Mouse (Mus musculus): ENCODE data around the gene Btg2. TPM values are rescaled to one million over a fixed set of nuclear protein-coding genes. Genes with fewer than 3 reads are reported as not detected.

Gene Btg2
- polyA plus RNA-seq, 1 experiment from 2014 or later, result 315 TPM

DNA sequence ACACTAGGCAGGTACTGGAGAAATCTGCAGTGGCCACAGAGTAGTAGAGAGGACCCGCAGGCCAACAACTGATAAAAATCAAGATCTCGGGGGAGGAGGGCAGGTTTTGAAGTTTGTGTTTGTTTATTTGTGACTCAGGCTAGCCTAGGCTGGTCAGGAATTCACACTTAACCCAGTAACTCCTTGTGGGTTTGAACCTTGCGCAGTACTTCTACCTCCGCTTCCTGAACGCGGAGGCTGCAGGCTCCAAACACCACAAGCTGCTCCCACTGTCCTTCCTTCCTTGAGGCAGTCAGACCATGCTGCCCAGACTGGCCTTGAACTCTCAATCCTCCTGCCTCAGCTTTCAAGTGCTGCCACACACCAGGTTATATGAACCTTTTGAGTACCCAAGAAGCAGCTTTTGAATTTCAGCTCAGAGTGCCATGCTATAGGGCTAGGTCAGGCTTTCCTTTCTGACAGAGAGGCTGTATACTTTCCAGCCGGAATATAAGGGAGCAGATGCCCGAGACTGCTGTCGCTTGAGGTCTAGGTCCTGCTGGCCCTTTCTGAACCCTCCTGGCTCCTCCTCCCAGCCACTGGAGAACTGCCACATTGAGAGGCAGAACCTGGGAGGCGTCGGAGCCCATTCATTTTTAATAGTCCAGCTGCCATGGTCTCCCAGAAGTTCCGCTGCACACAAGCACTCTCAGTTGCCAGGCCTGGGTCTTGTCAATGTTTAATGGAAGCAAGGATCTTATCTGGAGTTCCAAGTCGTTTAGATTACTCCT, 19.2 kb upstream of the Btg2 start:
- no peak for DNase-seq (ENCODE audit: low spot score)

DNA sequence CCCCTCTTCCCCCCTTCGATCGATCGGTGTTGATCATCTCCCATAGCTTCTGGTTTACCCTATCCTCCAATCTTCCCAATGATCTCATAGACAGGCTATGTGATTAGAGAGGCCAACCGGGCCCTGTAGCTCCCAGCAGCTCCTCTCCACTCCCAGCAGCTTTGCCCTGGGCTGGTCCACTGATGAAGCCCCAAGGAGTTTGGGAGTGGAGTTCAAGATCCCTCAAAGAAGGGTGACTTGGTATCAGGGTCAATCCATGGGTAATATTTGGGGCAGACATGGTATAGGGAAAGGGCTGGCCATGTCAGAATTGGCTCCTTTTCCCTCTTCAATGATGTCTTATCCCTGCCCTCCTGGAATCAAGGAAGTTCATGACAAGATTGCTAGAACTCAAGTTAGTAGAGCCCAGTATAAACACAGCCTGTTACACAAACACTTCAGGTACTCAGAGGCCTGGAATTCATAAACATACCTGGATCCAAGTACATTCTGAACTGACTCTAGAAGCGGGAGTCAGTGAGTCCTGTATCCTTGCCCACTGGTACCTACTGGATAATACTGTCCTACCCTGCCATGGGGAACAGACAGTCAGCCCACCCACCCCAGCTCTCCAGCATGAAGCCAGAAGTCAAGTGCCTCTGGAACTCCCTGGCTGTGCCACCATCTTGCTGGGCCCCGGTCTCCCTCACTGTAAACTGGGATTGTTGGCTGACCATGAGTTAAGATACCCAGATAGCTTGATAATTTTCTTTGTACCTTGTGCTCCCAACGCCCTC, 18.3 kb upstream of the Btg2 start:
- no peak for DNase-seq (ENCODE audit: low spot score)

DNA sequence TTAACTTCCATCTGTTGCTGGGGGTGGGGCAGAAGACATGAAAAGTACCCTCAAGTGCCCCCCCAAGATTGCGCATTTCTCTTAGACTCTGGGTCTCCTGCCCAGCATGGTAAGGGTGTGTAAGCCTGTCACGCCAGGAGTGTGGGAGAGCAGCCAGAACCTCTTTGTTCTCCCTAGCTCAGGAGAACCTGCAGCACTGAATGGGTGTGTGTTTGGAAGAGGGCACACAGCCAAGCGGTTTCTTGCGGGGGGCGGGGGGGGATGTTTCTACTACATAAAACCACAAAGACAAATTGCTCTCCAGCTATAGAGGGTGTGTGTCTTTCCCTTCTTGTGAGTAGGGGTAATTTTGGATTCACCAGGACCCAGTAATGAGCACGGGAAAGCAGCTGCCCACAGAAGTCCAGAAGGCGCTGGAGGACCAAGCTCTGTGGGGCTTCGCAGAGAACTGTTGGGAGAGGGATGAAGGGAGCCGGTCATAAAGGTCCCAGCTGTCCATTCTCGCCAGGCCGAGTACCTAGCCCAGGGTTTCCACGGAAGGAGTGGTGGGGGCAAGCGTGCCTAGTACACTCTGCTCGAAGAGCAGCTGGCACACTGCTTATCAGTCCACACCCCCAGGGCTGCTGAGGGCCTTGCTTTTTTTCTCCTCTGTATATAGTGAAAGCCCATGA, 17.5 kb upstream of the Btg2 start:
- no peak for DNase-seq (ENCODE audit: low spot score)

DNA sequence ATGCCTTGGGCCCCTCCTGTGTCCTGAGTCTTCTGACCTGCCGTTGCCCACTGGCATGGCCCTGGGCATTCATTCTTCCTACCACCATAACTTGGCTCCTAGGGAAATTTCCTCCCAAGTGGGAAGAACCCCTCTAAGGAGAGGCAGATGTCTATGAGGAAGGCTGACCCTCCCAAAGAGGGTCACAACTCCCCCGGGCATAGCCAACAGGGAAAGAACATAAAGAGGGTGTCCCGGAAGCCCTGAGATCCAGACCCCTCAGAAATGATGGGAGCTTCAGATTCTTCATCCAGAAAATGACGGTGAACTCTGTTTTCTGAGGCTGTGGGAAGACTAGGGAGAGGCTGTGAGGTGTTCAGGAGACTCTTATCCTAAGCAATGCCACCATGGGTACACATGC, 16.8 kb upstream of the Btg2 start:
- DNase-seq (ENCODE audit: low spot score), result no peak

DNA sequence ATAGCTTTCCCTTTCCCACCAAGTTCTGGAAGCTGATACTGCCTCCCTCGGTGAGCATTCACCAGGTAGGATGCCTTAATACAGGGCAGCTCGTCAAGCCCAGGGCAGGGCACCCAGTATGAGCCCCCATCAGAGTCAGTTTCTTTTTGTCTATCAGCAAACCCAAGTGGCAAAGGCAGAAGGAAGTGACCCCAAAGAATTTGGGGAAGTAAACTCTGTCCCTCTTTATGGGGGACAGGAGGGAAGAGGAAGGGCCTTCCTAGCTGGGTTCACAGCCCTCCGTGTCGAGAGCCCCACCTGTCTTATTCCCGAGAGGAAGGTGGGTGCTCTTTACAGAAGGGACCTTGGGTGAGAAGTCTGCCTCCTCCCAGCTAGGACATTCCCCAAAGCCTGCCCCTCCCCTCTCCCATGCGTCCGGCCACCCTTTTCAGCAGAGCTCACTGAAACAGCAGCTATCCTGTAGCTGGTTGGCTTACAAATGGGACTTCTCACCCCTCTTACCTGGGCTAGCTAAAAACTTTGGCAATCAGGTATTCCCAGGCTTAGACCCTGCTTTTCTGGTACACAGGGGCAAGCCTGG, 16.2 kb upstream of the Btg2 start:
- DNase-seq (ENCODE audit: low spot score), result no peak

DNA sequence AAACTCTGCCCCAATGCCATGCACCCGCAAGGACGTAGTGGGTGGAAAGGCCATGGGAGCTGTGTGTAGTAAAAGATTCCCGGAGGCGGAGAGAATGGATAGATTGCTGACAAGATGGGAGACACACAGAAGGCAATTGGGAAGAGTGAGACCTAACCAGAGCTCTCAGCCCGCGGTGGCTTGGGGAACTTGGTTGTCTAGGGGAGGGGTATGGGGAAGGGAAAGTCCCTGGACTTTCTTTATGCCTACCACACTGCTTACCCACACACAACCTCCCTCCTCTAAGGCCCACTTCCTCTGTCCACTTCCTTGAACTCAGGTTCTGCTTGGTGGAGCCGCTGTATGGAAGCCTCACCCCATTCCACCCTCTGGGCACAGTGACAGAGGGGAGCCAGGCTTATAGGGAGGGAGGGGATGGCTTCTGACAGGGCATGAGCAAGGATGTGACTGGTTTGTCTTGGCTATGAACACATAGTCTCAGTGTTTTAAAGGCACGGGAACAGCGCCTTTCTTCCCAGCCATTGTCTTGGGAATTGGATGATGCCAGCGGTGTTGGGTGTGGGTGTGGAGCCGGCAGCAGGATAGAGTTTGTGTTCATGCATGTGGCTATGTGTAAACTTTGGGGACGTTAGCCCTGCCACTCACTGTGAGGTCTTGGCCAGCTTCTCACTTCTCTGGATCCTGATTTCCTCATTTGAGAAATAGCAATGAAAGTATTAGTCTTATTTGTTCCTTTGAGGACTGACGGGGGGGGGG, 15.0 kb upstream of the Btg2 start:
- no peak for DNase-seq (ENCODE audit: low spot score)

DNA sequence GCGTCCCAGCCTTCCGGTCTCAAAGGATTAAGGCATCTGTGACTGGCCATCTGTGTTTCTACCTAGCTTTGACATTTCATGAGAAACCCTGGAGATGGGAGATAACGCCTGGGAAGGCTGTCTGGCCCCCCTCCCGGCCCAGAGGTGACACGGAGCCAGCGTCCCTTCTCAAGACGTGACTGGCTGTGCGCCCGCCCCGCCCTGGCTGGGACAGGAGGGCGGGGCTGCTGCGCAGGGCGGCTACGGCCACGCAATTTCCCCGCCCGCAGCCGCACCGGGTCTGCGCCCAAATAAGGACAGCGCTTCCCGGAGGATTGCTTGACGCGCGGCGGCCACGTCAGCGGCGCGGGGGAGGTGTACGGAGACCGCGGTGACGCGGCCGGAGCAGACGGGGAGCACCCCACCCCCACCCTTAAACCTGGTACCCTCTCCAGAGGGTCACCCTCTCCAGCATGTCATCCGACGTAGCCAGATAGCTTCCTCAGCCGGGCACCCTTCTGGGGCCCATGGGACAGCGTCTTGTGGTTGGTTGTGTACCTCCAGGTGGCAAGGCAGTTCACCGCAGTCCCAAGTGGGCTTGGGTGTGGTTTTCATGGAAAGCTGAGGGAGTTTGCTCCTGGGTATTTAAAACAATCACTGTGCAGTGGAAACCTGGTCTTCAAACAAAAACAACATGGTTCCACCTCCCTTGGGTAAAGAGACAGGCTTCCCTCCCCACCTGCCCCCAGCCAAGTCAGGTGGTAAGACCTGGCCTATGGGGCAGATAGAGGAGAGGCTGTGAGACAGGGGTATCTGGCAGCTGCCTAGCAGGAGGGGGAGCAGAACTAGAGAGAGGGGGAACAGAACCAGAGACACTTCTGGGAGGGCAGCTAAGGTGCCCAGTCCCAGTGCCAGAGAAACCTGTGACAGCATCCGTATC, 14.2 kb upstream of the Btg2 start:
- peak; percentile 88 for DNase-seq (ENCODE audit: low spot score)

DNA sequence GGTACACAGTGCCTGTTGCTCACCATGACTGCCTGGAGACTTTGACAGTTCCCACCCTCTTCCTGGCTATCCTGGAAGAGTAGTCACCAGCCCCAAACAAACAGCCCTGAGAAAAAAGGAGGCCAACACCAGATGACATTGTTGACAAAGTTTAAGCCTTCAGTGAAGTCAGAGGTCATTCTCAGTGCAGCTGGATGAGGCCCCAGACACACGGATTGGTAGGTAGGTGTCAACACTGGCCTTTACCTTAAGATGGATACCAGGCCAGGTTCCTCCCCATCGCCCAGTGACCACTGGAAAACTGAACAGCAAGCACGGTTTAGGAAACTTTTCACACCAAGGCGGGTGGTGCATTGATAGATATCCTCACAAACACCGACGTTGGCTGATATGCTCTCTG, 13.4 kb upstream of the Btg2 start:
- no peak for DNase-seq (ENCODE audit: low spot score)

DNA sequence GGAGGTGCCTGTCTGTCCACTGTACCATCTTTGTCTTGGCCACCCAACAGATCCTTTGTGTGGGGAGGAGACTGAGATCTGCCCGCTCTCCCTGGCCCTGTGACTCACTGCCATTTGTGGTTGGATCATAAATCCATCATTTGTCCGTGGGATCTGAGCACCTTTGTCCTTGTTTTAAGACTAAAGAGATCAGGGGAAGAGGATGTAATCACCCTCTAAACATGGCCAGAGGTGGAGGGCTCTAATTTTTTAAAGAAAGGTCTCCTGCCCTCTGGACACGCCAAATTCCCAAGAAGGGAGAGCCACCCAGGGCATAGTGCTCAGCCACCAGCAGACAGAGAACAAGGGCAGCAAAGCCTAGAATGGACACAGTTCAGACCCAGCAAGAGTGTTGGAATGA, 12.9 kb upstream of the Btg2 start:
- DNase-seq (ENCODE audit: low spot score), result no peak

DNA sequence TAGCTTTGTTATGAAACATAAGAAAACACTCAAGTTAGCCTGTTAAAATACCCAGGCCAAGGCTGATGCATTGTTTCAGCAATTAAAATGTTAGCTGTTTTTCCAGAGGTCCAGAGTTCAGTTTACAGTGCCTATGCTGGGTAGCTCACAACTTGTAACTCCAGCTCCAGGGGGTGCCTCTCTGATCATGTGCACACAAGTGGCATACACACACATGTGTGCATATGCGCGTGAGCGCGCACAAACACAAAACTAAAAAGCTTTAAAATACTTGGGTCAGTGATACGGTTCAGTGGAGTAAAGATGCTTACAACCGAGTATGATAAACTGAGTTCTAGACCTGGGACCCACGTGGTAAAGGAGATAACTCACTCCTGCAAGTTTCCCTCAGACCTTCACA, 10.2 kb upstream of the Btg2 start:
- DNase-seq (ENCODE audit: low spot score), result no peak

DNA sequence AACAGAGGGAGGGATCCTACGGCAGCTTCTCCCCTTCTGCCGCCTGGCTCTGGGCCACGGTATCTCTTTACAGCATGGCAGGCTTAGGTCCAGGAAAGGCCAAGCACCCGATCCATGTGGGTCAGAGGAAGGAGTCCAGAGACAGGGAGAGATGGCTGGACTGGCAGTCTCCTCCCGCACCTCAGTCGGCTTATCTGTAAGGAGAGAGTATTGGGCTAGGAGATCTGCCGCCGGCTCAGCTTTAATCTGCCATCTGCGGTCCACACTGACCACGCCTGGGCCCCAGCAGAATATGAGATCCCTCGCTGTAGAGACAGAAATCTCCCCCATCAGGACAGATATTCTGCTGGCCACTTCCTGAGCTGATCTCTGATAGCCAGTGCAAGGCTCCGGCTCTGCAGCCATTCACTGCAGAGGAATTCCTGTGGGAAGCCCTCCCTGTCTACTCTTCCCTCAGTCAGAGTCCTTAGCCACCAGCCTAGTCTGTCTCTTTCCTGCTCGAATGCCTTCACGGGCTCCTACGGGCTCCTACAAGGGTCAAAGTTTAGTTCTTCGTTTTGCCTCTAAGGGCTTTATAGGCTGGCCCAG, 8.0 kb upstream of the Btg2 start:
- DNase-seq (ENCODE audit: low spot score), result no peak

DNA sequence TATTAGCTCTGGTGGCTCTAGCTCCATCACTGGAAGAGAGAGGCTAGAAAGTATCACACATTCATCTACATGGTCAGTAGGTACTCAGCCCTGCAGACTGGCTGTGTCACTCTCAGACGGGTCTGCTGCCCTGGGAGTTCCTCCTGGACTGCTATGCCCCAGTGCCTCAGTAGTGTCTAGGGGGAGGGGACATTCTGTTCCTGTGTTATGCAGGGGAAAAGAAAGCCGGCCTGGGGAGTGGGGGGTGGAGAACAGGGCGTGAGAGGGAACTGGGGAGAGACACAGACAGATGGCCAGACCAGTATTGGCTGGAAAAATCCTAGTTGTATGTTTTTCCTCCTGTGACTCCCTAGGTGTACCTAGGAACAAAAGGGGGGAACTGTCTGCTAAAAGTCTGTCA, 7.1 kb upstream of the Btg2 start:
- DNase-seq (ENCODE audit: low spot score), result no peak

DNA sequence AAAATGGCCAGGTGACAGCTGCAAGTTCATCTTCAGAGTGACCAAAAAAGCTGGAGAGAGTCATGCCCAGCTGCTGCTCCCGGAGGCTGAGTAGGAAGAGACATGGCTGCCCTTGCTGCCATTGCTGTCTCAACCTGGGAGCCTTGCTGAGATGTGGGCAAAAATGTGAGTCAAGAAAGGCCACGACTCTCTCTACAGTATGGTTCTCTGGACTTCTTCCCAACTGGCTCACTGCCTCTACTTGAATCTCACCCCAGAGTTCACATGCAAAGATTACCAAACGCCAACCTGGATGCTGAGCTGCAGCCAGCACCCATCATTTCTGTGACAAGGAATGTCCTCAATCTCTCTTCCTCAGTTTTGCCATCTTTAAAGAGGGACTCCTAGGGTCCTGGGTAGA, 5.2 kb upstream of the Btg2 start:
- no peak for DNase-seq (ENCODE audit: low spot score)

DNA sequence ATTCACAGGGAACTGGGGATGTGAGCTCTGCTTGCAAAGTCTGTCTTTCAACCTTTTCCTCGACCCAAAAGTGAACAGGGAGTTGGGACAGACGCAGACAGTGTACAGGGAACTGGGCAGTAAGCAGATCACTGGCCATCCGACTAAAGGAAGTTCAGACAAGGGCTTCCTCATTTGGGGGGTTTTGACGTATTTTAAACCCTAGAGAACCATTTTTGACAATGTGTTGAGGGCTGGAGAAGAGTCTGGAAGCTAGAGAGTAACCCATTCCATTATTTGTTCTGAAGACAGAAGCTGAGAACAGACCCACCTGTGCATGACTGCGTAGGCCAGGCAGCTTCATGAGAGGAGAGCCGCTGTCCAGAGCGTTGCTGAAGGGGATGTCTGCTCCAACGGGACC, 4.8 kb upstream of the Btg2 start:
- no peak for DNase-seq (ENCODE audit: low spot score)

DNA sequence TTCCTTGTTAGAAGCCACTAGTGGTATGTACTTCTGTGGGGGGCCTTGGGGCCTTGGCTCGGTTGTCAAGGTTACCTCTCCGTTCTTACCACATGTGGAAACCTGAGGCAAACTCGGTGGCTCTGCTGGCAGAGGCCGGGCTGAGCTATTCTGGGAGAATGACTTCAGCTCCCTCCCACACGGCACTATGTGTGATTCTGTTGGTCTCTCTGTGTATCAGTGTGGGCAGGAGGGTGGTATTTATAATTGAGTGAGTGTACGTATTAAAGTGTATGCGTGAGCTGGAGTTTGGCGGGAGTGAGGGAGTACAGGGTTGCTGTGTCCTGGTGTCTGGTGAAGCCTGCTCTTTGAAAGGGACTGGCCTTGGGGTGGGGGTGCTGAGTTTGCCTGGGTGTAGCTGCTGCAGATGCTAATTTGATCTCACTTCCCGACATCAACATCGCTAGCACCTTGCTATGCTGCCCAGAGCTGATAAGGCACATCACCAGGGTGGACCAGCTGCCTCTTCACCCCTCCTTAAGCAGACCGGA, 4.1 kb upstream of the Btg2 start:
- DNase-seq (ENCODE audit: low spot score), result peak; percentile 55

DNA sequence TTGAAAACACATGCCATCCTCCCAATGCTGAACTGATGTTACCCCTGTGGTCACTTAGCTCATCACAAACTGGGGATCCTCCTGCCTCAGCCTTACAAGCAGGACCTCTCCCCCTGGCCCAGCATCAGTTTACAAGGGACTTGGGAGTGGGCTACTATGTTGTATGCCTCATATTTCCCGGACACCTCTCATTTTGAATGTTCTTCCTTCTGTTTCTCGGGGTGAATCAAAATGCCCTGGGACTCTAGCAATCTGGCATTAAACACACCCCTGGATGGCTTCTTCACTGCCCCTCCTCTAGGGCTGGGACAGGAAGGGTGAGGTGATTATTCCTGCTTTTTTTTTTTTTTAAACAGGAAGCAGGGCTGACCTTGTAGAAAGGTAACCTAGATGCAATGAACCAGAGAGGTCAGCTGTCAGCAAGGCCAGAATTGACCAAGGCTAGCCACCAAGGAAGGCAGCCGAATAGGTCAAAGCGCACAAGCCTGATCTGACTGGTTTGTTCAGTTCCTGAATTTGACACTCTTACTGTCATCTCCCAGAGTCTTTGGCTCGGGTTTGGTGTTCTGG, 2.0 kb upstream of the Btg2 start:
- DNase-seq (ENCODE audit: low spot score), result no peak

DNA sequence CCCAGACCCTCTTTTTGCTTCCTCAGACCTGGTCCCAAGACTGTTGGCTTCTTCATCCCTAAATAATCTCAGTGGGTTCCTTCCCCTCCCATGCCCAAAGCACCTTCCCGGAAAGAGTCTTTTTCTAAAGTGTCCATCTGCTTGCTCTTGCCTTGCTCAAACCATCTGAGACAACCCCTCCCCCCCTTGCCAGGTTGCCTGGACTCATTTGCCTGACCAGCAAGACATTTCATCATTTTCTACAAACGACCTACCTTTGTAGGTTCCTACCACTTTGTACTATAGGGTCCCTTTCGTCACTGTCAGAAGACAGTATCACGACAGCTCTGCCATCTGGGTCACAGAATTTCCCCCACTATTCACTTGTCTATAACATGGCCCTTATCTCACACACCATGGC, 1.5 kb upstream of the Btg2 start:
- DNase-seq (ENCODE audit: low spot score), result no peak

DNA sequence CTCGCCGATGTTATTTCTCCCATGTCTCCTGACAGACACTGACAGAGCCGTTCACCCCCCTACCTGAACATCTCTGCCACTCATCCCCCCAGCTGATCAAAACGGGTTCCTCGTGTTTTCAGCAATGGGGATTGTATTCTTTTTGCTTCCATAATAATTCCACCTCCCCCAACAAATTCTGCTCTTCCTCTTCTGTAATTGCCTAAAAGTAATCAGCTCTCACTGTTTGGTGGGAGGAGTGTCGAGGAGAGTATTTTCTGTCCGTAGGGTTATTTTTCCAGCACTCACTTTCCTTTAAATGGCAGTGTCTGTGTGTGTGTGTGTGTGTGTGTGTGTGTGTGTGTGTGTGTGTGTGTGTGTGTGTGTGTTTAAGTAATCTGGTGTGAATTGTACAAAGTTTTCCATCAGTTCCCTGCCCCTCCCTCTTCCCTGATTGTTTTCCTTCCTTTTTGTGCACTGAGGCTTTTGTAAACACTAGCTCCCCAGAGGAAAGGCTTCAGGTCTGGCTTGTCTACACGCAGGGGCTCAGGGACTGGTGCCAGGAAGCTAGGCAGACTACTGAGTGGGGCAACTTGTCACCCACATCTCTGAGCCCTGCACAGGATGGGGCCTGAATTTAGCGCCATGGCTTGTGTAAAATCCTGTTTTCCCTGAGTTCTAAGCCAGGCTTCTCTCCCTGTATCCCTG, 700 bp upstream of the Btg2 start:
- no peak for DNase-seq (ENCODE audit: low spot score)

All from thymus, postnatal 0 days (tissue).